Mouse (Mus musculus) hindbrain, embryonic 10.5 days (tissue): ENCODE measurements around the gene Tcl1. TPM values are rescaled to one million over a fixed set of nuclear protein-coding genes. Genes with fewer than 3 reads are reported as not detected.

Experiments used
- DNase-seq: peaks from one replicate; pipeline ENCODE4 v3.0.0-alpha.2; 2017; ENCODE audit warnings: low spot score
- H3K27ac ChIP-seq: fragments of 300-500 bp; sonication (generic); 2 replicates; pipeline ENCODE4 v1.5.1; 2016; ENCODE audit warnings: mild to moderate bottlenecking, moderate library complexity
- H3K27me3 ChIP-seq: fragments of 300-500 bp; sonication (generic); 2 replicates; pipeline ENCODE4 v1.6.1; 2016; ENCODE audit warnings: mild to moderate bottlenecking; ENCODE audit not compliant: poor library complexity, insufficient read depth, severe bottlenecking
- H3K36me3 ChIP-seq: fragments of 300-500 bp; sonication (generic); 2 replicates; pipeline ENCODE4 v1.6.1; 2016; ENCODE audit warnings: mild to moderate bottlenecking, moderate library complexity
- H3K4me1 ChIP-seq: fragments of 300-500 bp; sonication (generic); replicated peaks from 2 replicates; pipeline ENCODE4 v1.6.1; 2016; ENCODE audit warnings: mild to moderate bottlenecking
- H3K4me3 ChIP-seq: fragments of 300-500 bp; sonication (generic); 2 replicates; pipeline ENCODE4 v1.5.1; 2016; ENCODE audit warnings: mild to moderate bottlenecking, moderate library complexity
- H3K9me3 ChIP-seq: fragments of 300-500 bp; sonication (generic); 2 replicates; pipeline ENCODE4 v1.6.1; 2016; ENCODE audit warnings: mild to moderate bottlenecking, moderate library complexity
- WGBS: fragments of 180-500 bp; shearing (Covaris S2); methylation state at CpG from one replicate; pipeline ENCODE4 v1.1.7; 2016; 5-methylcytosine and 5-hydroxymethylcytosine counted together
- polyA plus RNA-seq: library from polyadenylated mRNA; unstranded; fragments of >200 nt; fragmentation: Nextera tagmentation; extraction: Ambion mirVana; gene quantifications from 2 replicates; pipeline ENCODE4 v1.2.1, GENCODE M21; 2016

Gene Tcl1
- not detected in 2 replicates for polyA plus RNA-seq

GRCm38 (mm10) chr12:105222601-105223319 is at the start of gene Tcl1:
TSS of gene Tcl1 (minus strand) at chr12:105222793.
- peaks cover 12% of the 10 kb centered on the region for H3K4me1 ChIP-seq
- H3K4me3 ChIP-seq, result no peak within 1 kb of the TSS
- 86% methylated on average over 22 of the region's 22 CpGs for WGBS
- DNase-seq, result no peak
- H3K36me3 ChIP-seq, result no peaks in the 10 kb centered on the region
- H3K9me3 ChIP-seq, result no peaks in the 10 kb centered on the region
- no peaks in the 10 kb centered on the region for H3K27me3 ChIP-seq
- no peak within 1 kb of the TSS for H3K27ac ChIP-seq

- H3K4me3 ChIP-seq, result no peak overlapping the region
- no peaks in the 10 kb centered on the region for H3K27me3 ChIP-seq
- no peaks in the 10 kb centered on the region for H3K4me1 ChIP-seq
- 72% methylated on average over 17 of the region's 17 CpGs for WGBS
- no peaks in the 10 kb centered on the region for H3K36me3 ChIP-seq
- no peak overlapping the region for H3K27ac ChIP-seq
- no peaks in the 10 kb centered on the region for H3K9me3 ChIP-seq
- DNase-seq, result no peak
Measured at GRCm38 (mm10) chr12:105271016-105271965, 48.7 kb upstream of the Tcl1 start.

- H3K9me3 ChIP-seq, result no peaks in the 10 kb centered on the region
- peaks cover 6% of the 10 kb centered on the region; the same call in 1 of the 2 replicates for H3K4me1 ChIP-seq
- no peak overlapping the region for H3K27ac ChIP-seq
- H3K27me3 ChIP-seq, result no peaks in the 10 kb centered on the region
- no peaks in the 10 kb centered on the region for H3K36me3 ChIP-seq
- DNase-seq, result no peak
- 86% methylated on average over 5 of the region's 5 CpGs for WGBS
- H3K4me3 ChIP-seq, result no peak overlapping the region
Measured at GRCm38 (mm10) chr12:105267076-105267475, 44.5 kb upstream of the Tcl1 start.

GRCm38 (mm10) chr12:105266096-105266495 is 43.5 kb upstream of the Tcl1 start:
- Histone ChIP-seq H3K4me1 (peaks cover 6% of the 10 kb centered on the region; the same call in 1 of the 2 replicates), H3K27me3 (no peaks in the 10 kb centered on the region), H3K4me3 (no peak overlapping the region), H3K36me3 (no peaks in the 10 kb centered on the region), H3K9me3 (no peaks in the 10 kb centered on the region), H3K27ac (no peak overlapping the region)
- peak; percentile 64 for DNase-seq
- WGBS, result 9% methylated on average over 3 of the region's 3 CpGs

- H3K9me3 ChIP-seq, result no peaks in the 10 kb centered on the region
- H3K4me3 ChIP-seq, result no peak overlapping the region
- H3K27me3 ChIP-seq, result no peaks in the 10 kb centered on the region
- no peaks in the 10 kb centered on the region for H3K36me3 ChIP-seq
- WGBS, result 35% methylated on average over 4 of the region's 4 CpGs
- H3K4me1 ChIP-seq, result peaks cover 10% of the 10 kb centered on the region; the same call in 1 of the 2 replicates
- H3K27ac ChIP-seq, result no peak overlapping the region
- no peak for DNase-seq
Measured at GRCm38 (mm10) chr12:105259221-105259620, 36.6 kb upstream of the Tcl1 start.

GRCm38 (mm10) chr12:105258787-105259186 is 36.2 kb upstream of the Tcl1 start:
- Histone ChIP-seq H3K27ac (no peak overlapping the region), H3K27me3 (no peaks in the 10 kb centered on the region), H3K4me1 (peaks cover 6% of the 10 kb centered on the region; the same call in 1 of the 2 replicates), H3K36me3 (no peaks in the 10 kb centered on the region), H3K4me3 (no peak overlapping the region), H3K9me3 (no peaks in the 10 kb centered on the region)
- peak; percentile 64 for DNase-seq
- WGBS, result 8% methylated on average over 9 of the region's 9 CpGs

- Histone ChIP-seq H3K27ac (no peak overlapping the region), H3K36me3 (no peaks in the 10 kb centered on the region), H3K9me3 (no peaks in the 10 kb centered on the region), H3K27me3 (no peaks in the 10 kb centered on the region), H3K4me3 (no peak overlapping the region), H3K4me1 (peaks cover 24% of the 10 kb centered on the region)
- WGBS, result 90% methylated on average over 3 of the region's 3 CpGs
- no peak for DNase-seq
Measured at GRCm38 (mm10) chr12:105253796-105254195, 31.2 kb upstream of the Tcl1 start.

GRCm38 (mm10) chr12:105248763-105249233 is 26.2 kb upstream of the Tcl1 start:
- peak overlapping the region; percentile 29; the same call in 1 of the 2 replicates for H3K4me3 ChIP-seq
- no peaks in the 10 kb centered on the region for H3K9me3 ChIP-seq
- DNase-seq, result peak; percentile 30
- peaks cover 33% of the 10 kb centered on the region for H3K4me1 ChIP-seq
- 14% methylated on average over 9 of the region's 9 CpGs for WGBS
- peak overlapping the region; percentile 43; the same call in 1 of the 2 replicates for H3K27ac ChIP-seq
- no peaks in the 10 kb centered on the region for H3K27me3 ChIP-seq
- no peaks in the 10 kb centered on the region for H3K36me3 ChIP-seq

GRCm38 (mm10) chr12:105239060-105239459 is 16.5 kb upstream of the Tcl1 start:
- no peaks in the 10 kb centered on the region for H3K36me3 ChIP-seq
- H3K9me3 ChIP-seq, result peaks cover 5% of the 10 kb centered on the region; the same call in 1 of the 2 replicates
- H3K4me1 ChIP-seq, result no peaks in the 10 kb centered on the region
- H3K27me3 ChIP-seq, result no peaks in the 10 kb centered on the region
- no peak overlapping the region for H3K4me3 ChIP-seq
- H3K27ac ChIP-seq, result no peak overlapping the region
- WGBS, result 90% methylated on average over 9 of the region's 9 CpGs
- no peak for DNase-seq

GRCm38 (mm10) chr12:105235091-105235490 is 12.5 kb upstream of the Tcl1 start:
- no peak overlapping the region for H3K4me3 ChIP-seq
- H3K36me3 ChIP-seq, result no peaks in the 10 kb centered on the region
- 87% methylated on average over 3 of the region's 3 CpGs for WGBS
- DNase-seq, result no peak
- no peaks in the 10 kb centered on the region for H3K27me3 ChIP-seq
- no peak overlapping the region for H3K27ac ChIP-seq
- no peaks in the 10 kb centered on the region for H3K4me1 ChIP-seq
- H3K9me3 ChIP-seq, result peaks cover 6% of the 10 kb centered on the region; the same call in 1 of the 2 replicates

GRCm38 (mm10) chr12:105234362-105234761 is 11.8 kb upstream of the Tcl1 start:
- H3K27ac ChIP-seq, result no peak overlapping the region
- 0 out of 2 replicates have a peak, but pooled peaks cover 5% of the 10 kb centered on the region for H3K9me3 ChIP-seq
- H3K27me3 ChIP-seq, result no peaks in the 10 kb centered on the region
- no peaks in the 10 kb centered on the region for H3K4me1 ChIP-seq
- no peak for DNase-seq
- H3K36me3 ChIP-seq, result no peaks in the 10 kb centered on the region
- H3K4me3 ChIP-seq, result no peak overlapping the region
- WGBS, result 75% methylated on average over 11 of the region's 11 CpGs

GRCm38 (mm10) chr12:105224621-105225320 is 2.2 kb upstream of the Tcl1 start:
- 46% methylated on average over 16 of the region's 16 CpGs for WGBS
- Histone ChIP-seq H3K4me3 (no peak overlapping the region), H3K27ac (no peak overlapping the region), H3K27me3 (no peaks in the 10 kb centered on the region), H3K4me1 (peaks cover 12% of the 10 kb centered on the region), H3K9me3 (no peaks in the 10 kb centered on the region), H3K36me3 (no peaks in the 10 kb centered on the region)
- DNase-seq, result no peak
